Mouse (Mus musculus): Measurements from ENCODE around the gene Gpr25. TPM values are rescaled to one million over a fixed set of nuclear protein-coding genes. Genes with fewer than 3 reads are reported as not detected.
A peak's percentile ranks its signal among the peaks of the same experiment; 100 is the strongest.

Gene Gpr25
- polyA plus RNA-seq, 1 experiment from 2014 or later = 0.21 TPM

DNA sequence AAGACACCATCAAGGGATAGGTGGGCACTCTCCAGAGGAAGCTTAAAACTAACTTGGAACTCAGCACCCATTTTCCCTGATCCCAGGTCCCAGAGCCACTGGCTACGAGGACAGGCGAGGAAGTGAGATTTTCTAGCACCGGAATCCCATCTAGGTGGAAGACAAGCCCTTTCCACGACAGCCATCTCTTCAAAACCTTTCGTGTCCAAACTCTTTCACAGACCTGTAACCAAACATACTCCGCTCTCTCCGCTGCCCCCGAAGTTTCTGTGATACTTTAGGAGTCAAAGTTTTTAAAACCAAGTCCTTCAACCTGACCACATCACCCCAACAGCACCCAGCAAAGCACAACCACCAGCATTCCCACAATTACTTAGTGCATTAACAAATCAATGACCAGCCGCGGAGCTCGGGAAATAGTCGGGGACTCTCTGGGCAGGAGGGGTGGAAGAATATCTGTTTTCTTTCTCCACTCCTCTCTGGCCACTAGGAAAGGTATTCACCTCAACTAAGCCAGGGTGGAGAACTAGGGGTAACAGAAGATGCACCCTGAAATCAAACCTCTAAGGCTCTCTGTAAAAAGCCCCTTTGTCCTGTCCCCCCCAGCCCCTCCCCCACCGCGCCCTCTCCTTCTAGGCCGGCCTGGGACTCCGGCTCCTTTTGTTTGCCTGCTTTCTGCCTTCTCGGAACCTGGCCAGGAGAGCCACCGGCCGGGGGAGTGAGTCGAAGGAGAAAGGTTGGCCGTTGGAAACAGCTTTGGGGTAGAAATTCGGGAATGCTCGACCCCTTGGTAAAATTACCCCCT is 27.5 kb downstream of the Gpr25 start:
- peak overlapping the region; percentile 77 for H3K9ac ChIP-seq
- peak overlapping the region; percentile 64 for H3K4me3 ChIP-seq
- no peak for ATAC-seq (ENCODE audit: insufficient number of reproducible peaks, insufficient read depth, low FRiP score, low TSS enrichment, low read depth)
- H3K4me1 ChIP-seq = peaks cover 56% of the 10 kb centered on the region
- H3K27me3 ChIP-seq = no peaks in the 10 kb centered on the region
- H3K36me3 ChIP-seq = no peaks in the 10 kb centered on the region
- WGBS = under 1% methylated on average over 23 of the region's 23 CpGs
- no peaks in the 10 kb centered on the region for H3K9me3 ChIP-seq
- peak overlapping the region; percentile 62 for H3K27ac ChIP-seq
- peak overlapping the region; percentile 75 for H3K4me2 ChIP-seq

GRCm38 (mm10) chr1:136232285-136232926 is 28.3 kb downstream of the Gpr25 start:
- peak overlapping the region; percentile 79; the same call in 1 of the 2 replicates for H3K27ac ChIP-seq
- peaks cover 63% of the 10 kb centered on the region for H3K4me1 ChIP-seq
- peak overlapping the region; percentile 64 for H3K4me3 ChIP-seq
- under 1% methylated on average over 9 of the region's 9 CpGs for WGBS
- peak overlapping the region; percentile 75 for H3K4me2 ChIP-seq
- no peak for ATAC-seq (ENCODE audit: insufficient number of reproducible peaks, insufficient read depth, low FRiP score, low TSS enrichment, low read depth)
- H3K27me3 ChIP-seq = no peaks in the 10 kb centered on the region
- no peaks in the 10 kb centered on the region for H3K9me3 ChIP-seq
- peak overlapping the region; percentile 77 for H3K9ac ChIP-seq
- H3K36me3 ChIP-seq = 0 out of 2 replicates have a peak, but pooled peaks cover 1% of the 10 kb centered on the region

DNA sequence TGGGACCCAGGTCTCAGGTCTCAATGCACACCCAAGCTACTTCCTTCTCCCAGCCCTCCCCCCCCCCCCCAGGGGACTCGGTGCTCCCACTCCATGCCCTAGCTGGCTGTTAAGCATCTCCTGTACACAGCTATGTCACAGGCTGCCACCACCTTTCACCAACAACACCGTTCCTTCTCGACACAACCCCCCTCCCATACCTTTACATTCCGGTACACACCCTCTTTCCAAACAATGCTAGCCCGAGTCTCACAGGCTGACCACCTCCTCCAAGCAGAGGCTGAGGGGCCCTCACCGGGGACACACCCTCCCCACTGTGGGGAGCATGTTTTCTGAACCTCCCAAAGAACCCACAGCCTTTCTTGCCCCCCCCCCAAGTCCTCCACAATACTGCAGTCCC is 29.1 kb downstream of the Gpr25 start:
- Histone ChIP-seq H3K36me3 (peaks cover 9% of the 10 kb centered on the region), H3K9ac (peak overlapping the region; percentile 77), H3K27ac (peak overlapping the region; percentile 79), H3K27me3 (no peaks in the 10 kb centered on the region), H3K4me2 (peak overlapping the region; percentile 75), H3K9me3 (no peaks in the 10 kb centered on the region), H3K4me1 (peaks cover 63% of the 10 kb centered on the region), H3K4me3 (peak overlapping the region; percentile 64)
- no peak for ATAC-seq (ENCODE audit: insufficient number of reproducible peaks, insufficient read depth, low FRiP score, low TSS enrichment, low read depth)
- 1% methylated on average over 6 of the region's 6 CpGs for WGBS

DNA sequence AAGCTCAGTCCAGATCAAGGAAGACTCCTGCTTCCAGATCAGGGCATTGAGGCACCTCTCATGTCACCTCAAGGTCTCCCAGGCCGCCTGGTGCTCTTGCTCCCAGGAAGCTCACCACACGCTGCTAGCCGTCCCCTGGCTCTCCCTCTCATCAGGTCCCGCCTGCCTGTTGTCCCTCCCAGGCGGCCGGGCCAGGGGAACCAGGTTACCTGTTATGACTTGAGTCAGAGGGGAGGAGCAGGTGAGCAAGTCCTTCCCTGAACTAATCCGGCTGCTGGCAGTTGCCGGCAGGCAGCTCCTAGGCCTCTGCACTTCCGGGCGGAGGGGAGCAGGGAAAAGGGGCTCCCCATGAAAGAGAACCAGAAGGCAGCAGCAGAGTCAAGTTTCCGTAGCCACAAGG is 30.5 kb downstream of the Gpr25 start:
- no peaks in the 10 kb centered on the region for H3K27me3 ChIP-seq
- H3K9ac ChIP-seq = peak overlapping the region; percentile 77
- H3K27ac ChIP-seq = peak overlapping the region; percentile 79
- no peaks in the 10 kb centered on the region for H3K9me3 ChIP-seq
- H3K4me2 ChIP-seq = peak overlapping the region; percentile 75
- peaks cover 23% of the 10 kb centered on the region for H3K36me3 ChIP-seq
- H3K4me1 ChIP-seq = peaks cover 63% of the 10 kb centered on the region
- WGBS = 16% methylated on average over 11 of the region's 11 CpGs
- no peak for ATAC-seq (ENCODE audit: insufficient number of reproducible peaks, insufficient read depth, low FRiP score, low TSS enrichment, low read depth)
- peak overlapping the region; percentile 64 for H3K4me3 ChIP-seq

GRCm38 (mm10) chr1:136229040-136229373 is 31.7 kb downstream of the Gpr25 start:
- Histone ChIP-seq H3K4me2 (peak overlapping the region; percentile 75), H3K4me1 (peaks cover 59% of the 10 kb centered on the region), H3K9ac (peak overlapping the region; percentile 77), H3K9me3 (no peaks in the 10 kb centered on the region), H3K27ac (peak overlapping the region; percentile 79), H3K36me3 (peaks cover 35% of the 10 kb centered on the region), H3K27me3 (no peaks in the 10 kb centered on the region), H3K4me3 (peak overlapping the region; percentile 64)
- no peak for ATAC-seq (ENCODE audit: insufficient number of reproducible peaks, insufficient read depth, low FRiP score, low TSS enrichment, low read depth)
- WGBS = 19% methylated on average over 6 of the region's 6 CpGs

- Histone ChIP-seq H3K9me3 (no peaks in the 10 kb centered on the region), H3K27ac (peak overlapping the region; percentile 79), H3K4me1 (peaks cover 59% of the 10 kb centered on the region), H3K27me3 (no peaks in the 10 kb centered on the region), H3K36me3 (peaks cover 40% of the 10 kb centered on the region), H3K4me3 (peak overlapping the region; percentile 64), H3K4me2 (peak overlapping the region; percentile 75), H3K9ac (peak overlapping the region; percentile 77)
- no peak for ATAC-seq (ENCODE audit: insufficient number of reproducible peaks, insufficient read depth, low FRiP score, low TSS enrichment, low read depth)
- WGBS = 19% methylated on average over 13 of the region's 13 CpGs
These were observed 32.2 kb downstream of the Gpr25 start for GRCm38 (mm10) chr1:136228328-136229039.

DNA sequence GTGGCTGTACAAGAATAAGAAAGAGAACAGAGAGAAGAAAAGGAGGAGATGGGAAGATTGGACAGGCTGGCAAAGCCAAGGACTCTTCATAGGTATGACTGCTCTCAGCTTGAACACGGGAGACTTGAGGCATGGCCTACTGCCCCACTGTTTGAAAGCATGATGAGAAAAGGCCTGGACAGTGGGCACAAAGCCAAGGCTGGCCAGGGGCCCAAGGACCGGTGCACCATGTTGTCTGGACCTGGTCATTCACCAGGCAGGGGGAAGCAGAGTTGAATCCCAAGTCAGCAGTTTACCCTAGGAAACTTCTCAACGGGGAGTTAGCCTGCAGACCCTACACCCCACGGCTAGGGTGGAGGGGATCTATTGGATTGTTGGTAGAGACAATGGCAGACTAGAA is 32.8 kb downstream of the Gpr25 start:
- Histone ChIP-seq H3K9ac (no peak overlapping the region), H3K4me1 (peaks cover 54% of the 10 kb centered on the region), H3K4me2 (no peak overlapping the region; the same call in 1 of the 2 replicates), H3K27ac (no peak overlapping the region), H3K9me3 (no peaks in the 10 kb centered on the region), H3K36me3 (peaks cover 42% of the 10 kb centered on the region), H3K4me3 (no peak overlapping the region), H3K27me3 (no peaks in the 10 kb centered on the region)
- WGBS = 83% methylated on average over 4 of the region's 4 CpGs
- ATAC-seq (ENCODE audit: insufficient number of reproducible peaks, insufficient read depth, low FRiP score, low TSS enrichment, low read depth) = no peak

- no peaks in the 10 kb centered on the region for H3K9me3 ChIP-seq
- no peak for ATAC-seq (ENCODE audit: insufficient number of reproducible peaks, insufficient read depth, low FRiP score, low TSS enrichment, low read depth)
- H3K4me1 ChIP-seq = peaks cover 41% of the 10 kb centered on the region
- H3K27me3 ChIP-seq = no peaks in the 10 kb centered on the region
- H3K36me3 ChIP-seq = peaks cover 52% of the 10 kb centered on the region
- WGBS = 86% methylated on average over 8 of the region's 8 CpGs
- H3K9ac ChIP-seq = no peak overlapping the region
- H3K4me2 ChIP-seq = no peak overlapping the region
- H3K27ac ChIP-seq = no peak overlapping the region
- H3K4me3 ChIP-seq = no peak overlapping the region
These were observed 34.0 kb downstream of the Gpr25 start for GRCm38 (mm10) chr1:136226626-136227025.

GRCm38 (mm10) chr1:136225846-136226245 is 34.8 kb downstream of the Gpr25 start:
- H3K4me2 ChIP-seq = no peak overlapping the region
- WGBS = 94% methylated on average over 8 of the region's 8 CpGs
- H3K27ac ChIP-seq = no peak overlapping the region
- H3K4me3 ChIP-seq = no peak overlapping the region
- H3K36me3 ChIP-seq = peaks cover 52% of the 10 kb centered on the region
- no peak overlapping the region for H3K9ac ChIP-seq
- no peaks in the 10 kb centered on the region for H3K27me3 ChIP-seq
- peaks cover 34% of the 10 kb centered on the region for H3K4me1 ChIP-seq
- no peak for ATAC-seq (ENCODE audit: insufficient number of reproducible peaks, insufficient read depth, low FRiP score, low TSS enrichment, low read depth)
- H3K9me3 ChIP-seq = no peaks in the 10 kb centered on the region

DNA sequence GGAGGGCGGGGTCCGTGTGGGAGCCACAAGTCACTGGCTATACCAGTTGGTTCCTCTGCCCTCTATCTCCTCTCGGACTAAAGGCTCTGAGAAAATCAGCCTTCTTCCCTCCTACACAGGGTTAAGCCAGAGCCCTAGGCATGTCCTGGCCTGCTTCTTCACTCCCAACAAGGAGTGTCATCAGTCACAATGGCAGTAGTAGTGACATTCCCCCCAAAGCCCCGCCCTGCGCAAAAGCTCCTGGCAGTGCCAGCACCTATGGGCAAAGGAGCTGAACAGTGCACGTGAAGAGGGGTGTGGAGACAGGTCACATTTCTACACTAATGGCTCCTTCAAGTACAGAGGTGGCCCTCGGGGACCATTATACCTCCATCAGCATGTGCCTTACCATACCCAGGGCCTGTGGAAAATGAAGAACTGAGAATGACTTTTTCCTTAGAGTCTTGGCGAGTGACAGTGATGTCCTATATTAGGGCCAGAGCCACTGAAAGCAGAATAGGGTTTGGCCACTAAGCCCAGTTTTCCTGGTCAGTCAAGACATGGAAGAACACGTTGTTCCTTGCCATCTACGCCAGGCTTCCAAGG is 36.8 kb downstream of the Gpr25 start:
- H3K4me1 ChIP-seq = peaks cover 14% of the 10 kb centered on the region
- ATAC-seq (ENCODE audit: insufficient number of reproducible peaks, insufficient read depth, low FRiP score, low TSS enrichment, low read depth) = no peak
- peaks cover 70% of the 10 kb centered on the region for H3K36me3 ChIP-seq

DNA sequence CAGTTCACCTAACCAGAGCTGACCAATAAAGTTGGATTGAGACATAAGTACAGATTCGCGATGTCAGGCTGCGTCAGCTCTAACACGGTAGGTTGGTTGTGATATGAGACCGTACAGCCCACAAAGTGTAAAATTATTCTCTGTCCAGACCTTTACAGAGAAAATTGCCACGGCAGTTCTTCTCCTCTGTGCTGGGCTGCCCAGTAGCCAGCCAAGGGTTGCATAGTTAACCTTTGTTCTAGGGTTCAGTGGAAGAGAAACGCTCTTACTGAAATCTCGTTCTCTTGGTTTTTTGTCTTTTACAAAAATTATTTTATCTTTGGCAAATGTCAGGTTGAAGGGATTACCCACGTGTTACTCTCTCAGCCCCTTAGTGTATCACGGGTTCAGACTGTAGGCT is 38.3 kb downstream of the Gpr25 start:
- no peaks in the 10 kb centered on the region for H3K9me3 ChIP-seq

More for the DNA sequence above, 36.8 kb downstream of the Gpr25 start:
- Histone ChIP-seq H3K4me2 (no peak overlapping the region), H3K4me3 (no peak overlapping the region), H3K27ac (no peak overlapping the region), H3K9me3 (no peaks in the 10 kb centered on the region), H3K9ac (no peak overlapping the region), H3K27me3 (no peaks in the 10 kb centered on the region)
- WGBS = 87% methylated on average over 10 of the region's 10 CpGs

More for the DNA sequence above, 38.3 kb downstream of the Gpr25 start:
- no peaks in the 10 kb centered on the region for H3K27me3 ChIP-seq
- H3K4me1 ChIP-seq = no peaks in the 10 kb centered on the region
- 88% methylated on average over 10 of the region's 10 CpGs for WGBS
- no peak overlapping the region for H3K27ac ChIP-seq
- H3K9ac ChIP-seq = no peak overlapping the region
- ATAC-seq (ENCODE audit: insufficient number of reproducible peaks, insufficient read depth, low FRiP score, low TSS enrichment, low read depth) = no peak
- peaks cover 83% of the 10 kb centered on the region for H3K36me3 ChIP-seq
- H3K4me2 ChIP-seq = no peak overlapping the region
- H3K4me3 ChIP-seq = no peak overlapping the region

All from embryonic facial prominence, embryonic 13.5 days (tissue).